Mouse (Mus musculus) cerebellum, adult 18-20 months (tissue): ENCODE data around the gene Ube2j1.
"Not testable (repeated sequence)": the region's sequence is repeated elsewhere in the genome, so short reads cannot be mapped to it uniquely, and the experiment has no call there.

Source experiments
- DNase-seq, 2 experiments: peaks; one replicate each; pipeline ENCODE4 v3.0.0; 2021

The Ube2j1 gene

GRCm38 (mm10) chr4:33031195-33031960, at the start of gene Ube2j1:
Gene Ube2j1, plus strand, starts transcription at chr4:33031416.
- DNase-seq: peak; percentile 87 to 95

GRCm38 (mm10) chr4:32981617-32982016, 49.6 kb upstream of the Ube2j1 start:
- DNase-seq: no peak

GRCm38 (mm10) chr4:32982041-32982715, 49.0 kb upstream of the Ube2j1 start:
- peak; percentile 45 to 55 for DNase-seq

GRCm38 (mm10) chr4:32982716-32983175, 48.5 kb upstream of the Ube2j1 start, which contains the start of gene Rragd:
Gene Rragd, plus strand, starts transcription at chr4:32983037.
- DNase-seq: peak in 1 of 2 experiments; percentile 51

- DNase-seq: peak; percentile 75 to 83
Observed at GRCm38 (mm10) chr4:32983176-32984155, 47.8 kb upstream of the Ube2j1 start.

- DNase-seq: no peak
Observed at GRCm38 (mm10) chr4:32984242-32984641, 47.0 kb upstream of the Ube2j1 start.

- DNase-seq: no peak
Observed at GRCm38 (mm10) chr4:32984801-32985675, 46.2 kb upstream of the Ube2j1 start.

- no peak for DNase-seq
Observed at GRCm38 (mm10) chr4:32985684-32986083, 45.5 kb upstream of the Ube2j1 start.

GRCm38 (mm10) chr4:32987006-32987405, 44.2 kb upstream of the Ube2j1 start:
- no peak for DNase-seq

- peak; percentile 54 to 56 for DNase-seq
Observed at GRCm38 (mm10) chr4:32989346-32989745, 41.9 kb upstream of the Ube2j1 start.

GRCm38 (mm10) chr4:32994168-32994567, 37.0 kb upstream of the Ube2j1 start:
- DNase-seq: no peak

- no peak for DNase-seq
Observed at GRCm38 (mm10) chr4:32996083-32996482, 35.1 kb upstream of the Ube2j1 start.

- DNase-seq: no peak
Observed at GRCm38 (mm10) chr4:32997571-32997970, 33.6 kb upstream of the Ube2j1 start.

- DNase-seq: no peak
Observed at GRCm38 (mm10) chr4:32998996-32999395, 32.2 kb upstream of the Ube2j1 start.

- DNase-seq: no peak
Observed at GRCm38 (mm10) chr4:33002081-33002480, 29.1 kb upstream of the Ube2j1 start.

- DNase-seq: not testable (repeated sequence)
Observed at GRCm38 (mm10) chr4:33005595-33006470, 25.4 kb upstream of the Ube2j1 start.

GRCm38 (mm10) chr4:33006844-33007243, 24.4 kb upstream of the Ube2j1 start:
- no peak for DNase-seq

- no peak for DNase-seq
Observed at GRCm38 (mm10) chr4:33007443-33008217, 23.6 kb upstream of the Ube2j1 start.

GRCm38 (mm10) chr4:33010078-33010477, 21.1 kb upstream of the Ube2j1 start:
- DNase-seq: no peak

- no peak for DNase-seq
Observed at GRCm38 (mm10) chr4:33012484-33012883, 18.7 kb upstream of the Ube2j1 start.
